Mouse (Mus musculus) heart, embryonic 11.5 days (tissue): ENCODE data around the gene Hoxd13. TPM values are rescaled to one million over a fixed set of nuclear protein-coding genes. Genes with fewer than 3 reads are reported as not detected.

ENCODE experiments used
- ATAC-seq: fragments of 200-750 bp; cut with Nextera tagmentation; replicated peaks from 2 replicates; pipeline ENCODE4 v1.8.0; 2017; ENCODE audit warnings: moderate library complexity; ENCODE audit not compliant: insufficient number of reproducible peaks, low FRiP score, low TSS enrichment
- H3K27ac ChIP-seq: fragments of 300-500 bp; sonication (generic); 2 replicates; pipeline ENCODE4 v1.5.1; 2014; ENCODE audit warnings: mild to moderate bottlenecking, low read depth, low read length
- H3K27me3 ChIP-seq: fragments of 300-500 bp; sonication (generic); 2 replicates; pipeline ENCODE4 v1.6.1; 2014; ENCODE audit warnings: mild to moderate bottlenecking, low read length, mixed read lengths; ENCODE audit not compliant: control insufficient read depth, insufficient read depth
- H3K36me3 ChIP-seq: fragments of 300-500 bp; sonication (generic); 2 replicates; pipeline ENCODE4 v1.6.1; 2014; ENCODE audit warnings: mild to moderate bottlenecking, low read length, moderate library complexity, mixed read lengths; ENCODE audit not compliant: control insufficient read depth, insufficient read depth
- H3K4me1 ChIP-seq: fragments of 300-500 bp; sonication (generic); 2 replicates; pipeline ENCODE4 v1.6.1; 2014; ENCODE audit warnings: low read length; ENCODE audit not compliant: control insufficient read depth, insufficient read depth
- H3K4me2 ChIP-seq: fragments of 300-500 bp; sonication (generic); 2 replicates; pipeline ENCODE4 v1.6.1; 2014; ENCODE audit warnings: mild to moderate bottlenecking, moderate library complexity
- H3K4me3 ChIP-seq: fragments of 300-500 bp; sonication (generic); 2 replicates; pipeline ENCODE4 v1.5.1; 2014; ENCODE audit warnings: low read depth, low read length
- H3K9ac ChIP-seq: fragments of 300-500 bp; sonication (generic); 2 replicates; pipeline ENCODE4 v1.6.1; 2014; ENCODE audit warnings: mild to moderate bottlenecking, low read depth, low read length, moderate library complexity
- H3K9me3 ChIP-seq: fragments of 300-500 bp; sonication (generic); replicated peaks from 2 replicates; pipeline ENCODE4 v1.6.1; 2016; ENCODE audit warnings: low read length; ENCODE audit not compliant: control insufficient read depth
- WGBS: fragments of 180-500 bp; shearing (Covaris S2); extraction: QIAGEN DNeasy Blood & Tissue Kit; methylation state at CpG from one replicate; pipeline ENCODE4 v1.1.7; 2014; ENCODE audit not compliant: insufficient replicate concordance; 5-methylcytosine and 5-hydroxymethylcytosine counted together
- polyA plus RNA-seq: library from polyadenylated mRNA; unstranded; fragments of >200 nt; fragmentation: Nextera tagmentation; extraction: Ambion mirVana; gene quantifications from 2 replicates; pipeline ENCODE4 v1.2.1, GENCODE M21; 2014

Gene Hoxd13
- polyA plus RNA-seq, 1 experiment from 2014 or later = not detected

GRCm38 (mm10) chr2:74703720-74704392 is 35.7 kb downstream of the Hoxd13 start:
- Histone ChIP-seq H3K9me3 (no peaks in the 10 kb centered on the region), H3K27ac (no peak overlapping the region), H3K4me1 (peaks cover 3% of the 10 kb centered on the region), H3K4me2 (no peak overlapping the region), H3K4me3 (no peak overlapping the region; the same call in 1 of the 2 replicates), H3K36me3 (no peaks in the 10 kb centered on the region), H3K27me3 (peaks cover 94% of the 10 kb centered on the region), H3K9ac (no peak overlapping the region)
- ATAC-seq = no peak
- WGBS = 1% methylated on average over 26 of the region's 26 CpGs

GRCm38 (mm10) chr2:74704393-74704998 is 36.4 kb downstream of the Hoxd13 start, which contains the start of gene Hoxd8:
Gene Hoxd8 (plus strand): TSS chr2:74704615.
- no peak within 1 kb of the TSS for H3K27ac ChIP-seq
- H3K4me3 ChIP-seq = peak within 1 kb of the TSS; percentile 49
- no peaks in the 10 kb centered on the region for H3K9me3 ChIP-seq
- peak within 1 kb of the TSS; percentile 5; the same call in 1 of the 2 replicates for H3K9ac ChIP-seq
- H3K4me1 ChIP-seq = peaks cover 3% of the 10 kb centered on the region
- no peaks in the 10 kb centered on the region for H3K36me3 ChIP-seq
- WGBS = 1% methylated on average over 37 of the region's 52 CpGs
- no peak for ATAC-seq
- H3K27me3 ChIP-seq = peaks cover 94% of the 10 kb centered on the region
- H3K4me2 ChIP-seq = peak within 1 kb of the TSS; percentile 80

DNA sequence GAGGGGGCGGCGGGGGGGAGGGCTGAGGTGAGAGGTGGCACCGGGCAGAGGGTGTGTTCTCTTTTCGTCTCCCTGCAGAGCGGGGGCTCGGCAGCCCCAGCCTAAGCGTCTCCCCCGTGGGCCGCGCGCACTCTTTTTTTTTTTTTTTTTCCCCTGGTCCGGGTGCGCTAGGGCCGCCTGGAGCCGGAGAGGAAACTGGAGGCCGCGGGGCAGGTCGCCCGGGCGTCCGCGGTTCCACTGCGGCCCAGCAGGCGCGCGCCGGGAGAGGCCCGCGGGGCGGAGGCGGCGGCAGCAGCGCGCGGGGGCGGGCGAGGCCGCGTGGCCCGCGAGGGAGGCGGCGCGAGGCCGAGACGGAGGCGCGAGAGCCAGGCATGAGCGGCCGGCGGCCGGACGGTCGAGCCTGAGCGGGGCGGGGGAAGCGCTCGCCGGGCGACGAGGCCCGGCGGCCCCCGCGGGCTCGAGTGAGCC is 36.9 kb downstream of the Hoxd13 start:
- Histone ChIP-seq H3K36me3 (no peaks in the 10 kb centered on the region), H3K9me3 (no peaks in the 10 kb centered on the region), H3K27ac (no peak overlapping the region), H3K4me1 (peaks cover 3% of the 10 kb centered on the region), H3K27me3 (peaks cover 94% of the 10 kb centered on the region), H3K4me3 (peak overlapping the region; percentile 49), H3K4me2 (peak overlapping the region; percentile 80), H3K9ac (peak overlapping the region; percentile 5; the same call in 1 of the 2 replicates)
- ATAC-seq = no peak
- under 1% methylated on average over 45 of the region's 66 CpGs for WGBS

- WGBS = under 1% methylated on average over 55 of the region's 85 CpGs
- peaks cover 3% of the 10 kb centered on the region for H3K4me1 ChIP-seq
- H3K4me3 ChIP-seq = peak overlapping the region; percentile 49
- no peaks in the 10 kb centered on the region for H3K9me3 ChIP-seq
- H3K27me3 ChIP-seq = peaks cover 94% of the 10 kb centered on the region
- H3K4me2 ChIP-seq = peak overlapping the region; percentile 80
- peak overlapping the region; percentile 5; the same call in 1 of the 2 replicates for H3K9ac ChIP-seq
- peak; percentile 35; the same call in 1 of the 2 replicates for ATAC-seq
- no peaks in the 10 kb centered on the region for H3K36me3 ChIP-seq
- no peak overlapping the region for H3K27ac ChIP-seq
These were observed 37.5 kb downstream of the Hoxd13 start for GRCm38 (mm10) chr2:74705467-74706089.

- 2% methylated on average over 13 of the region's 13 CpGs for WGBS
- no peak for ATAC-seq
- Histone ChIP-seq H3K9me3 (no peaks in the 10 kb centered on the region), H3K4me2 (no peak overlapping the region), H3K4me3 (no peak overlapping the region), H3K27me3 (peaks cover 92% of the 10 kb centered on the region), H3K36me3 (no peaks in the 10 kb centered on the region), H3K27ac (no peak overlapping the region), H3K4me1 (peaks cover 3% of the 10 kb centered on the region), H3K9ac (no peak overlapping the region)
These were observed 38.4 kb downstream of the Hoxd13 start for GRCm38 (mm10) chr2:74706393-74706960.

DNA sequence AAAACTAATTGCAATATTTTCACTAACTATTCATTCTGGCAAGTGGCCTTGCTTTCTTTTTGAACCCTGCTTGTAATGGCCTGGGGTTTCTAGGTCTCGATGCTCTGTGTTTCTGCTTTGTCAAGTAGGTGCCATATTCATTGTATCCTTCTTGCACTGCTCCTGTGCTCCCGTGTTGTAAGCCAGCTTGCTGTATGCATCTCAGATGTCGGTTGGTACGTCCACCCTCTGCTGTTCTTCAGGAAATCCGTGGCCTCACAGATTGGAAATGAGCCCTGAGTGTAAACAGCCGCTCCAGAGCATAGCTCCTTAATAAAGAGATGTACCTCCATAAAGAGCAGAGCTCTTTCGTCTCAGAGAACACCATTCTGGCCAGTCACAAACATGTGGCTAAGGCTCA is 39.5 kb downstream of the Hoxd13 start:
- no peak for ATAC-seq
- H3K36me3 ChIP-seq = no peaks in the 10 kb centered on the region
- H3K9me3 ChIP-seq = no peaks in the 10 kb centered on the region
- H3K4me2 ChIP-seq = no peak overlapping the region
- H3K27ac ChIP-seq = no peak overlapping the region
- peaks cover 93% of the 10 kb centered on the region for H3K27me3 ChIP-seq
- peaks cover 8% of the 10 kb centered on the region for H3K4me1 ChIP-seq
- no peak overlapping the region for H3K4me3 ChIP-seq
- H3K9ac ChIP-seq = no peak overlapping the region
- 12% methylated on average over 7 of the region's 7 CpGs for WGBS

GRCm38 (mm10) chr2:74708676-74709075 is 40.6 kb downstream of the Hoxd13 start:
- no peak overlapping the region for H3K4me2 ChIP-seq

More at GRCm38 (mm10) chr2:74708676-74709075, 40.6 kb downstream of the Hoxd13 start:
- WGBS = 20% methylated on average over 4 of the region's 4 CpGs
- peaks cover 93% of the 10 kb centered on the region for H3K27me3 ChIP-seq
- no peaks in the 10 kb centered on the region for H3K9me3 ChIP-seq
- H3K36me3 ChIP-seq = no peaks in the 10 kb centered on the region
- H3K4me1 ChIP-seq = peaks cover 8% of the 10 kb centered on the region
- H3K27ac ChIP-seq = no peak overlapping the region
- ATAC-seq = no peak
- no peak overlapping the region for H3K4me3 ChIP-seq
- no peak overlapping the region for H3K9ac ChIP-seq
